Mouse (Mus musculus) hindlimb bud, embryonic 11.5 days (tissue): Measurements from ENCODE around the gene Utp14b.
A peak's percentile ranks its signal among the peaks of the same experiment; 100 is the strongest.

ENCODE experiments used
- DNase-seq: peaks from one replicate; pipeline ENCODE4 v3.0.0-alpha.2; 2012; ENCODE audit warnings: low read depth, low spot score; ENCODE audit errors: extremely low spot score

Utp14b gene

GRCm38 (mm10) chr1:78657671-78658440 is at the start of gene Utp14b, which contains the start of gene Acsl3:
Gene Utp14b (plus strand): TSS chr1:78658038.
Gene Acsl3 (plus strand): TSS chr1:78657825.
- peak; percentile 53 for DNase-seq

GRCm38 (mm10) chr1:78609134-78609907 is 48.5 kb upstream of the Utp14b start:
- DNase-seq, result no peak

DNA sequence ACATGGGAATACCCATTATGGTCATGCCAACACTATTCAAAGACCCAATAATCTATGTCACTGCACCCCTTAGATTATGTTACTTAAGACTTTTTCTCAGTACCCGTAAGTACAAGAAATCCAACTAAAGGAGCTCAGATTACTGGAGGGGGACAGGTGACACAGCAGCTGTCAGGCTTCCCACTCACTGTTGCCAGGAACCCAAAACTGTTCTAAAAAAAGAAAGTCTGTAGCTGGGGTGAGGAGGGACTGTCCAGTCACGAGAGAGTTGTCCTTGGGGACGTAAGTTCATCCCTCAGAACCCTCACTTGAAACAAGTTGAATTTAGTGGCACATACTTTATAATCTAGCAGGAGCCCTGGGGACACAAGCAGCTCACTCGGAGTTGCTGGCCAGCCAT is 46.8 kb upstream of the Utp14b start:
- no peak for DNase-seq

DNA sequence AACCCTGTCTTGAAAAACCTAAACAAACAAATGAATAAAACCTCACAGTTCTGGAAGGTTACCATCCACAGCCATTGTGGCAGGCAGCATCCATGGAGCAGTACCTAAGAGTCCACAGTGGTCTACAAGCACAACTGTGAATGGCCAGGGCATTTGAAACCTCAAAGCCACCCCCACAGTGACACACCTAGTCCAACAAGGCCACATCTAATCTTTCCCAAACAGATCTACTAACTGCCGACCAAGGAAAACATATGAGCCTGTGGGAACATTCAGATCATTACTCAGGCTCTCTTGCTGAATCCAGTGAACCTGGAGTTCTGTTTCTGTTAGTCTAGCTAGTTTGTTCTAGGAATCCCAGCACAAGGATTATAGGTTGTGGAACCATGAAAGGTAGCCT is 44.9 kb upstream of the Utp14b start:
- no peak for DNase-seq

- no peak for DNase-seq
Observed at GRCm38 (mm10) chr1:78624352-78624751, 33.5 kb upstream of the Utp14b start.

DNA sequence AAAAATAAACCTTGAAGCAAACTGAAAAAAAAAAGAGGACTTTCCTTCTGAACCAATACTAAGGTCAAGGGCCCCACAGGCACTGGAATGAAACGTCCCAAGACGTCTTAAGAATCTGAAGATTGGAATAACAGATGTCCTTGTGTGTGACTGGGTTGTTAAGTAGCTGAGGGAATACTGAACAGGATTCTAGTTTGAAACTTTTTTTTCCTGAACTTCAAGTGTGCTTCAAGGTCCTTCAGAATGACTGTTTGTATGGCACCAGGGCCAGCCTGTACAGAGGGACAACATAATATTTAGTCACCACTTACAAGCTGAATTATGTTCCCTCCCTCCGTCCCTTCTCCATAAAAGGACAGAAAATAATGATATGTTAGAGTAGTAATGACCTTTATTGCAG is 23.4 kb upstream of the Utp14b start:
- DNase-seq, result no peak

GRCm38 (mm10) chr1:78640871-78641270 is 17.0 kb upstream of the Utp14b start:
- no peak for DNase-seq

DNA sequence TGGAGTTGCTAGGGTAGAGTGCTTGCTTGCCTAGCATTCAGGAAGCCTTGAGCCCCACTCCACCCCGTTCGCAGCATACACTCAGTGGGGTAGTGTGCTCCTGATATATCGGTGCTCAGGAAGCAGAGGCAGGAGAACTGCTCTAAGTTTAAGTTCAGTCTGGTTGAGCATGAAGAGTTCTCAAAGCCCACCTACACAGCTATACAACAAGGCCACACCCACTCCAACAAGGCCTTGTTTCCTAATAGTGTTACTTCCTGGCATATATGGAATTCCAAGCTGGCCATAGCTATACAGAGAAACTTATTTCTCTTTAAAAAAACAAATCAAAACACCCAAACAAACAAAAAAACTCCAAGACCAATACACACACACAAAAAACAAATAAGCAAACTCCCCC is 16.0 kb upstream of the Utp14b start:
- no peak for DNase-seq

DNA sequence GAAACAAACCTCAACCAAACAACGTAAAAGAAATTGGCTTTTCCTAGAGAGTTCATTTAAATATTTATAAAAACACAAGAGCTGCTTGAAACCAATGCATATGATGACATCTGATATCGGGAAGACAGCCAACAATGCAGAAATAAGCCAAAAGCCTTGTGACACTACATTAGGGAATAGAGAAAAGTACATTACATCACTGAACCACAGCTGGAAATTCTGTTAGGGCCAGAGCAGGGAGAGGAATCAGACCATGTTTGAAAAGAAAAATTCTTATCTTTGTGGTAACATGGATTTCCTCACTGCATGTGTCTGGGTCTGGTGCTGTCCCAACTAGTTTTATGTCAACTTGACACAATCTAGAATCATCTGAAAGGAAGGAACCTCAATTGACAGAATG is 15.6 kb upstream of the Utp14b start:
- no peak for DNase-seq

GRCm38 (mm10) chr1:78647317-78647885 is 10.4 kb upstream of the Utp14b start:
- DNase-seq, result no peak

- no peak for DNase-seq
Observed at GRCm38 (mm10) chr1:78649269-78650061, 8.4 kb upstream of the Utp14b start.

GRCm38 (mm10) chr1:78656472-78656871 is 1.4 kb upstream of the Utp14b start:
- no peak for DNase-seq

GRCm38 (mm10) chr1:78657021-78657629 is 713 bp upstream of the Utp14b start:
- no peak for DNase-seq

DNA sequence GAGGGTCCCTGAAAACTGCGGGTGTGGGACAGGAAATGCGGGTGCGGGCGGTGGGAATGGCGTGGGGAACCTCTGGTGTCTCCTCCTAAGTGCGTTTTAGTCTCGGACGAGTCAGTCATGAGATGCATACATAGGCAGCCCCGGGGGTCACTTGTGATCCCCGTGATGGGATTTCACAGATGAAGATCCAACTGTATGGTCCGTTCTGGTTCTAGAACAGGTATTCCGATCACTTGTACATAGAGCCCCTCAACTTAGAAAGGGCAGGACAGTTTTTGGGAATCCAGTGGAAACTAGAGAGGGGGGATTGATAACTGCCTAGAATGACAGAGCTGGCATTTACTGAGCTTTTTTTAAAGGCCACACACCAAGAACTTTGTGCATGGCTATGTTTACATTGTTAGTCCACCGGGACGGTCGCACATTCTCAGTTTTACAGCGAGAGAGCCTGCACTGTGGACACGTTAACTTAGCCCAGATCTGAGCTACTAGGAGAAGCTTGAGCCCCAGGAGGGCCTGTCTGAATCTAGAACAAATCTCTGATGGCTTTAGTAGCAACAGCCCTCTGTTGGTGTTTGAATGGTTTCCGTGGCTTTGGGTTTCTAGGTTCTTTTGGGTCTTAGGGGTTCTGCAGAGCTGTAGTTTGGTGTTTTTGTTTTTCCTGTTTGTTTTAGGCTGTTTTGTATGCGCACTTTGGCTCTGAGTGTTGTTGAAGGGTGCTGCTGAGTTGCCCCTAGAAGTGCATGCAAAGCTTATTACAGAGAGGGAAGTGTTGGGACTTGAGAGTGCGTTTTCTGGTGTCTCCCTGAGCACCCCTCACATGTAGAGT is 817 bp downstream of the Utp14b start:
- DNase-seq, result no peak

- no peak for DNase-seq
Observed at GRCm38 (mm10) chr1:78659270-78659823, 1.5 kb downstream of the Utp14b start.

- DNase-seq, result no peak
Observed at GRCm38 (mm10) chr1:78664326-78664725, 6.5 kb downstream of the Utp14b start.

DNA sequence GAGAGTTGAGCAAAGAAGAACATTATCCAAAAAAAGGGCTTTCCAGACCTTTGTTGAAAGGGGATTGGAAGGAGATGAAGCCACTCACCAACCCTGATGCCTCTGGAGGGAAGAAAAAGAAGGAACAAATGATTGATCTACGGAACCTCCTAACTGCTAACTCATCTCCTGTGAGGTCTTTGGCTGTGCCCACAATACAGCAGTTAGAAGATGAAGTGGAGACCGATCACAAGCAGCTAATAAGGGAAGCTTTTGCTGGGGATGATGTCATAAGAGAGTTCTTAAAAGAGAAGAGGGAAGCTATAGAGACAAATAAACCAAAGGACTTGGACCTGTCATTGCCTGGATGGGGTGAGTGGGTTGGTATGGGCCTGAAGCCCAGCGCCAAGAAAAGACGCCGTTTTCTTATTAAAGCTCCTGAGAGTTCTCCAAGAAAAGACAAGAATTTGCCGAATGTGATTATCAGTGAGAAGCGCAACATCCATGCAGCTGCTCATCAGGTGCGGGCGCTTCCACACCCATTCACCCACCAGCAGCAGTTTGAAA is 8.2 kb downstream of the Utp14b start:
- no peak for DNase-seq

DNA sequence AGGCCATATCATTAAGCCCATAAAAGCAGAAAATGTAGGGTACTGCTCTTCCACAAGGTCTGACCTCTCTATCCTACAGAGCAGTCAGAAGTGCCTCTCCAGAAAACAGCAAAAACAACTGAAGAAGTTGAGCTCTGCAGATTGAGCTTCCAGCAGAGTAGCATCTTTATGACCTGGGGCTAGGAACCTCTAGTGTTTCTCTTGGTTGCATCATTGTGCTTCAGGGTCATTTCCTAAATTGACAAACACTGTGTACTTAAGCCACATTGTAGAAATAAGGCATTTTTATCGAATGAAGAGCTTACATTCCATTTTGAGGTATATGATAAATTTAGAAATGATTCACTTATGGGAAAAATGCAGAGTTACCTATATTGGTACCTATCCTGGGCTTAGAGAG is 8.7 kb downstream of the Utp14b start:
- DNase-seq, result no peak

- DNase-seq, result no peak
Observed at GRCm38 (mm10) chr1:78682291-78682690, 24.5 kb downstream of the Utp14b start.
